Mouse (Mus musculus): ENCODE data around the gene Gm13023.
"Not testable (repeated sequence)": the region's sequence is repeated elsewhere in the genome, so short reads cannot be mapped to it uniquely, and the experiment has no call there.

Gene Gm13023

GRCm38 (mm10) chr4:143789052-143789451, at the start of gene Gm13023:
TSS of gene Gm13023 (plus strand) at chr4:143789352.
- DNase-seq (ENCODE audit: low spot score in 2 of 2) = not testable (repeated sequence)

GRCm38 (mm10) chr4:143815993-143816392, 26.8 kb downstream of the Gm13023 start, which contains the start of gene Gm13084:
TSS of gene Gm13084 (minus strand) at chr4:143816093.
- DNase-seq (ENCODE audit: low spot score in 2 of 2) = no peak
